Mouse (Mus musculus): Measurements from ENCODE around the gene Mob4.
"Not testable (repeated sequence)": the region's sequence is repeated elsewhere in the genome, so short reads cannot be mapped to it uniquely, and the experiment has no call there.

The Mob4 gene

DNA sequence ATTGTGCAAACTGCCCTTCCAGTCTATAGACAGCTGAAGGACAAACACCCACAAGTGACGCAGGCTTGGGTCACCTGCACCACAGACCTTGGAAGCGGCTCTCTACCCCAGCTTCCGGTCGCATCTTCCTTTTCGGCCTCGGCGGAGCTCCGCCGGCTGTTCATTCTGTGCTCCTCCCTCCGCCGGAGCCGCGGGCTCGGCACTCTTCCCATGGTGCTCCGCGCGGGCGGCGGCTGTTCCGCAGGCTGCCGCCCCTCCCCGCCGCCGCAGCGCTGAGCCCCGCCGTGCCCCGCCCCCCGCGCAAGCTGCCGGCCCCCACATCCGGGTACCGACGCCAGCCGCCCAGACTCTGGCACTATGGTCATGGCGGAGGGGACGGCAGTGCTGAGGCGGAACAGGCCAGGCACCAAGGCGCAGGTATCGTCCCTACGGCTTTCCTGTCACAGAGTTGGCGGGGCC is at the start of gene Mob4:
Gene Mob4 (plus strand): TSS at position 289 of the 459 bp plus-strand sequence.
- DNase-seq (ENCODE audit: low spot score in 2 of 2): peak; percentile 85 to 91

DNA sequence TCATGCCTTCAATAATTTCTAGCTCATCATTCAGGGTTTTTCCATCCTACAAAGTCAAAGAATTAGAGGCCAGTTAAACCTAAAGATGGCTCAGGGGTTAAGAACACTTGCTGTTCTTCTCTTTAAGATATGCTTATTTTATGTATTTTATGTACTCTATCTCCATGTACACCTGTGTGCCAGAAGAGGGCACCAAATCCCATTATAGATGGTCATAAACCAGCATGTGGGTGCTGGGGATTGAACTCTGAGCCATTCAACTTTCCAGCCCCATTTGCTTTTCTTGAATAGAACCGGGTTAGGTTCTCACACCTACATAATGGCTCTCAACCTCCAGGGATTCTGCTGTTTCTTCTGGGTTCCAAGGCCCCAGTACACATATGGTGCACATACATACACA is 48.9 kb upstream of the Mob4 start:
- no peak for DNase-seq (ENCODE audit: low spot score in 2 of 2)

DNA sequence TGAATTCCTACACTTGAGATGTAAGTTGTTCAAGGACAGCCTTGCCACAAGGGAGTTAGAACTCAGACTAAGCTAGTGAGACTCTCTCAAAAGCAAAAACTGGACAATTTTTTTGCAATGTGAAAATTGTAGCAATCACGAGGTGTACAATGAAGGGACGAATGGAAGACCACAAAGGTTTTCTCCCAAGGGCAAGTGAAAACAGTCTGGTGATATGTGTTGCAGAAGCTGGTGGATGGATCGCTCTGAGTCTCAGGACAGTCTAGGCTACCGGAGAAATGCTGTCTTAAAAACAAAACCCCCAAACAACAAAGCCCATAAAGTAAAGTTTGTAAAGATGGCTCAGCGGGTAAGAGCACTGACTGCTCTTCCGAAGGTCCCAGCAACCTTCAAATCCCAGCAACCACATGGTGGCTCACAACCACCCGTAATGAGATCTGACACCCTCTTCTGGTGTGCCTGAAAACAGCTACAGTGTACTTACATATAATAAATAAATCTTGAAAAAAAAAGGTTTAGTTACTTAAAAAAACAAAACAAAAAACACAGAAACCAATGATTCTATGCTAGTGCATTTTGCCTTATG is 45.2 kb upstream of the Mob4 start:
- no peak for DNase-seq (ENCODE audit: low spot score in 2 of 2)

DNA sequence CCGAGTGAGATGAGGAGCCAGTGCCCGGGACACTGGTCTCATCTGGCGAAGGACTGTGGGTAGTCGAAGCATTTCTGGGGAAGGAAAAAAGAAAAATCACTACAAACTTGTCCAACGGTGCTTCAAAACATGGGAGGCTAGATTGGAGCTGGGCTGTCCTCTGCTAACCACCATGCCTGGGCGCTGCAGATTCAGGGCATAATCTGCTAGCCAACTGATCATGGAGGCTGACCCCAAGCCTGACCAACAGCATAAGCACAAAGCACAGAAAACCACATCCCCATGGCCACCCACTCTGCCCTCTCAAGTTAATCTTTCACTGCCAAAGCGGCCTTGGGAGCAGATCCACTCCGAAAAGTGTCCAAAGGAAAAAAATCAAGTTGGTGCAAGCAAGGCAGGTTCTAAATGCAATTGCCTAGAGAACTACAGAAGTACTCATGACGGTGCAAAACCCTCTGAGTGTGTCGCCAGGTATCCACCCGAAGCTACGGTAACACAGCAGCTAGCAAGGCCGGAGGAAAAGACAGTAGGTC is 44.1 kb upstream of the Mob4 start:
- no peak for DNase-seq (ENCODE audit: low spot score in 2 of 2)

DNA sequence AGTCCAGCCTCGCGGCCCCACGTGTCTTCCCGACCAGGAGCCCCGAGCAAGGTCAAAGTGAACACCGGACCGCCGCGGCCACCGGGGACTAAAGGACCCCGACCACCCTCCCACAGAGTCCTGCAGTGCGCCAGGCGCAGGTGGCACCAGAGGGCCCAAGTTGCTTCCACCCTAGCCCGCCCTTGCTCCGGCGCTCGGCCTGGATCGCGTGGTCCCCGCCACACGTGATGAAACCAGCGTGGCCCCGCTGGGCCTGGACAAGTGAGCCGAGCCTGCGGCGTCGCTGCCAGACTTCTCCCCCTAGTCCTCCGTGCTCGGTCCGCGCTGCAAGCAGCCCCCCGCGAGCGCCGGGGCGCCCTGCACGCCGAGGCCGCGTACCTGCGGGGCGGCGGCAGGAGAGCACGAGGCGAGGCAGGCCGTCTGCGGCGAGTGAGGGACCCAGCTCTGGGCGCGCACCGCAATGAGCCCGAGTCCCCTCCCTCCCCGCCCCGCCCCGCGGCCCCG is 43.6 kb upstream of the Mob4 start:
- DNase-seq (ENCODE audit: low spot score in 2 of 2): no peak

DNA sequence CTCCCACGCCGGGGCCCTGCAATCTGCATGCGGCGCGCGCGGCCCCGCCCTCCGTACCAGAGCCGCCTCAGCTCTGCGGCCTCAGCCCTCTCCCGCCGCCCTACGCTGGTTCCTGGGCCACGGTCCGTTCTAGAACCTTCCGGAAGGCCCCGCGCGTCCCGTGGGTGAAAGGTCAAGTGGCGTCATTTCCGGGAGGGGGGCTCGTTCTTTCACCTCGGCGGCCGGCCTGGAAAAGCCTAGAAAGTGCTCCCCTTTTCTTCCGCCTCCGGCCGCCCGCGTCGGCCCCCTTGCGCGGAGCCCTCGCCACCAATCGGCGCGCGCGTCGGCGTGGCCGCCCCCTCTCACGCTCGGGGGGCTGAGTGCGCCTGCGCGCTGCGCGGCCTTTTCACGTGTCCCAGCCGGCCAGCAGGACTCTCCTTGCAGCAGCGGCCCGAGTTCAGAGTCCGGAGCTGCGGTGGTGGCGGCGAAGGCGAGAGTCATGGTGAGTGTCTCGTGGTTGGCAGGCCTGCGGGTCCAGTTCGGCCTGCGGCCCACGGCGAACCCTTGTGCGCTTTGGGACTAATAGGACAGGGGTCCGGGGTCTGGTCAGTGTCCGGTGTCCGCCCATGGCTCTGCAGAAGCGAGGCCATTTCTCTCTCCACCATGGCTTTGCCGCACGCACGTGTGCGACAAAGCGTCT is 43.0 kb upstream of the Mob4 start, which contains the start of the genes Hspe1 and Hspd1:
Gene Hspe1 (plus strand): TSS at position 201 of the 679 bp plus-strand sequence.
Gene Hspd1 (minus strand): TSS at position 312 of the 679 bp plus-strand sequence.
- DNase-seq (ENCODE audit: low spot score in 2 of 2): peak; percentile 89 to 94

DNA sequence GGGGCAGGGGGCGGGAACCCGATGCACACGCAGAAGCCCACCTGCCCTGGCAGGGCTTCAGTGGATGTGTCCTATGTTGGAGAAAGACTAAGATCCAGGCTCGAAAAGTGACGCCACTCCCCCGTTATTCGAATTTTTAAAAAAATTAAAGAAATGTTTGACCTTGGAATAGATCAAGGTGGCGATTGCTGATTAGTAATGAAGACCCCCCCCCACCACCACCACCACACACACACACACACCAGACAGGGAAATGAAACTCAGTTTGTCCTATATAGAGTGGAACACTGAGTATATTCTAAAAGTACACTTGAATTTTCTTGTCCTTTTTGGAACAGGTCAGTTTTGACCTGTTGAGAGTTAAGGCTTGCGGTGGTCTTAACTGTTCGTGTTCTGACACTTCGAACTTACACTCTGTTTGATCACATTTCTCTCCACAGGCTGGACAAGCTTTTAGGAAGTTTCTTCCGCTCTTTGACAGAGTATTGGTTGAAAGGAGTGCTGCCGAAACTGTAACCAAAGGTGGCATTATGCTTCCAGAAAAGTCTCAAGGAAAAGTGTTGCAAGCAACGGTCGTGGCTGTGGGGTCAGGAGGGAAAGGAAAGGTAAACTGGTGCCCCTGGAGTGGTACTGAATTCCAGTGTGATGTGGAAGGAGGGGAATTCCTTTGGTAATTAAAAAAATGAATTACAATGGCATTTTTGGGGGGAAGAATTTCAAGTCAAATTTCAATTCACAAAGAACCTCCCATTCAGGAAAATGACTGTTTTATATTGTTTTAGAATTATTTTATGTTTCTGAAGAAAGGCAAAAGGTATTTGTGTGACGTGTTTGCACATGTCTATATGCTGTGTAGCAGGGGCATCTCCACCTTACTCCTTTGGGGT is 42.2 kb upstream of the Mob4 start:
- no peak for DNase-seq (ENCODE audit: low spot score in 2 of 2)

DNA sequence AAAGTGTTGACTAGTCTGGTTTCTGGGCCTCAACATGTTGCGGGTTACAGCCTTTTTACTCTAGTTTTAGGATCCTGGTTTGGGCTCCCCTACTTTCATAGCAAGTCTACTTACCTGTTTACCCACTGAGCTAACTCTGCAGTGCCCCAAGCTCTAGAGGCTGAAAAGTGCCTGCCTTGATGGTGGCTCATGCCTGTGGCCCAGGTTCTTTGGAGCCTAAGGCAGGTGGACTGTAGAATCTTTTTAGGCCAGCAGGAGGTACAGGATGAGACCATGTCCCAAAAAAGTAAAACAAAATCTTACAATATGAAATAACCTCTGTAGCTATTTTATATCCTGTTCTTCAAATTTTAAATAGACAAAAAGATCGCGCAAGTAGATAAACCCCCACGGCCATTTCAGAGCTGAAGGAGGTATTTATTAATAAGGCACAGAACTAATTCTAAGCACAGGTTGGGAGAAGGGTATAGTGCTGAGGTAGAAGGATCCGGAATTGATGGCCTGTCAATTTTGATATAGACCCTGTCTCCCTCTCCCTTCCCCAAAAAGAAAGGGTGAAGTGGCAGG is 41.5 kb upstream of the Mob4 start:
- no peak for DNase-seq (ENCODE audit: low spot score in 2 of 2)

DNA sequence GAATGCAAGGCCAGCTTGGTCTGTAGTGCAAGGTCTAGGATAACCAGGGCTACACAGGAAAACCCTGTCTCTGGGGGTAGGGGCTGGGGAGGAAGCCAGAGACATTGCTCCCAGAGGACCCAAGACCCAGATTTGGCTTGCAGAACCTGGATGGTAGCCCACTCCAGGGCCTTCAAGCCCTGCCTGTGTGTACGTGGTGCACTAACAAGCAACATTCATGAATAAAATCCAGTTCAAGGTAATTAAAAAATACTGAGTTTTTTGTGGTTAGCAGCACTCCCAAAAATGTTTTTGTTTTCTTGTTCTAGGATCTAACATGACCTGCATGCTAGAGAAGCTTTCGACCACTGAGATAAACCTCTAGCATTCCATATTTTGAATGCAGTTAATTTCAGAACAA is 39.0 kb upstream of the Mob4 start:
- DNase-seq (ENCODE audit: low spot score in 2 of 2): no peak

DNA sequence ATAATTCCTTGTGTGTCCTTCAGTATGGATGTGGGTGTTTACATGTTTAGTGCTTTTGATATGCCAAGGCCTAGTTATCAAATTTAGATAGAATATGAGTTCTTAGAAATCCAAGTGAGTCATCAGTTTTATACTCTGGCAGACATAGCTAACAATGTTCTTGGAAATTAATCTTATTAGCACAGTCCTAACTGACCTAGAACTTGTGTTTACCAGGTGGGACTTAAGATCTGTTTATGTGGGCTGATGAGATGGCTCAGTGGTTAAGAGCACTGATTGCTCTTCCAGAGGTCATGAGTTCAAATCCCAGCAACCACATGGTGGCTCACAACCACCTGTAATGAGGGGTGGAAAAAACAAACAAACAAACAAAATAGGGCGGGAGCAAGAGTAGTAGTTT is 38.6 kb upstream of the Mob4 start:
- no peak for DNase-seq (ENCODE audit: low spot score in 2 of 2)

DNA sequence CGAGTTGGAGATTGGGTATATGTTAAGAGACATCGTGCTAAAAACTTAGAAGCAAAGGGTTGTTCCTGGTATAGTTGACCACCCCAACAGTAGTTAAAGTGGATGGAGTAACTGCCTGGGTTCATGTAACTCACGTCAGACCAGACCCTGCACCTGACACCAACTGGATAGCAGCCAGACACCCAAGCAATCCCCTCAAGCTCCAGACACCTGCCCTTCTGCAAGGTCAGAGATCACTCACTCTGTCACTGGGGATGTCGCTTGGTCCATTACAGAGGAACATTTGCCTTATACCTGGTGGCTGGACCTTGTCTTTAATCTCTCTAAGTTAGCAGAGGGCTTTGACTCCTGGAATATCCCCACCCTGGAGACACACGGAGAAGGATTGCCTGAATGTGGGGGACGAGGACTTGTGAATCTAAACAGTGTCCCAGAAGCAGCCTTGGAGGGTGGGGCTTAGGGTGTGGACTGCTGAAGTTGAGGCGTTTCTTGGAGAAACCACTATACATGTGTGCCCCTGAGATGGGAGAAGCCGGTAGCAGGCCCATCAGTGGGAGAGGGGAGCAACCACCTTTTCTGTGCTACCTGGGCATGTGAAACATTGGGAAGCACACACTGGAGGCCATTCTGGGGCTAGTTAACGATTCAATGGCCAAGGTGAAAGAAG is 24.0 kb upstream of the Mob4 start:
- DNase-seq (ENCODE audit: low spot score in 2 of 2): no peak

DNA sequence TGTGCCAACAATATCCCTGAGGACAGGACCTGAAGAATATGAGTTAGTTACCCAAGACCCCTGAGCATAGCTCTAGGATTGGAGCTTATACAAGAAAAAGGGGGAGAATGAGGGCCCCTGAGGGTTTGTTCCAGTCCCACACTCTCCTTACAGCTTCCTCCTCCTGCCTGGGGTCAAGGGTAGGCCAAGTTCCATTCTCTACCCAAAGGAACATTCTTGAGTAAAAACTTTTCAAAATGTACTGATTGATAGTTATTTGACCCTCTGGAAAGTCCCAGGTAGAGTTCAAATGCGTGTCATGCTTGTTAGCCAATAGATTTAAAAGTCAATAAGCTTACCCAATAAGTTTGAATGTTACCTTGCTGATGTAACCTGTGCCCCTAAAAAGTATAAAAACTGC is 23.4 kb upstream of the Mob4 start:
- DNase-seq (ENCODE audit: low spot score in 2 of 2): no peak

DNA sequence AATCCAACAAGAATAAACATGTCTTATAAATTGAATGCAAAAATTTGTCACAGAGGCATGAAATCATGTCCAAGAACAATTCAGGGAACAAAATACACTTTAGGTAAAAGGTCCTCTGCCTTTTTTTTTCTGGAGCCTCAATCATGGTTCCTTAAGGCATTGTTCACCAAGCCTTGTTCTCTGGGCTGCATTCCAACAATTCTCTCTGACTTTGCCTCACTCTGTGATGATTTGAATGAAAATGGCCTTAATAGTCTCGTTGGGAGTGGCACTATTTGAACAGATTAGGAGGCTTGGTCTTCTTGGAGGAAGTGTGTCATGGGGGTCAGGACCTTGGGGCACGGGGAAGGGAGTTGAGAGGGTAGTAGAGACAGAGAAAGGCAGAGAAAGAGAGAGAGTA is 22.6 kb upstream of the Mob4 start:
- no peak for DNase-seq (ENCODE audit: low spot score in 2 of 2)

DNA sequence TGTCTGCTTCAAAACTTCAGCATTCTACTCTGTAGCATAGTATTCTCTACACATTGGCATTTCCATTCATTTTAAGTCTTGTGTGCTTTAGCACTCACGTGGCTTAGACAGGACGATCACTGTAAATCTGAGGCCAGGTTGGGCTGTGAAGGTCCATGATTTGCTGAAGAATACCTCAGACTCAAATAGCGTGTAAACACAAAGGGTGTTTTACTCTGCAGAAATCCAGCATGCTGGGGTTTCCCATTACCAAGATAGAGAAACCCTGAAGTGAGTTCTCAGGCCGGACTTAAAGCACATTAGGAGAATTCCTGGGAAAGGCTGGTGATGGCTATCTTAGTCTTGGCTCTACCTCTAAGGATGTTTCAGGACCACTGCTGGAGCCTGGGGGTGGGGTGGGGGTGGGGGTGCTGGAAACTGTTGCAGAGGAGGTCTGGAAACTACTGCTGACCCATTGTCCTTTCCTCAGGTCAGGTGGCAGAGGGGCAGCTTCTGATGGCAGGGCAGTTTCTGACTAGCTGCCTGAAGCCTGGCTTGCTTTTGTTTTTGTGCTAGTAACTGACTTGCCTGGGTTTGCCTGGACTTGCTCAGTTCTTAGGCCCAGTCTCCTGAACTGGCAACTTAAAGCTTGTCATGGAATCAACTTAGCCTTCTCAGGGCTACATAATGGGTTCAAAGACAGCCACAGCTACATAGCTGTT is 21.8 kb upstream of the Mob4 start:
- no peak for DNase-seq (ENCODE audit: low spot score in 2 of 2)

DNA sequence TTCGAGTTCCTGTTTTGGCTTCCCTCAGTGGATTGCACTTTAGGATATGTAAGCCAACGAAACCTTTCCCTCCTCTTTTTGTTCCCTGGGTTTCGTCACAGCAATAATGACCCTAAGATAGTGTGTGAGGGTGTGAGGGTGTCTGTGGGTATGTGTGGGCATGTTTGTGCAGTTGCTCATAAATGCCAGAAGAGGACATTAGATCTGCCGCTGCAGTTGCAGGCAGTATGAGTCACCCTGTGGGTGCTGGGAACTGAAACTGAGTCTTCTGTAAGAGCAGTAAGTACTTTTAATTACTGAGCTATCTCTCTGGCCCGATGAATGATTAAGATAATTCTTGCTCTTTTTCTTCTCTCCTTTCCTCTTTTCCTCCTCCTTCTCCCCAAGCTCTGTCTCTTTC is 8.0 kb upstream of the Mob4 start:
- DNase-seq (ENCODE audit: low spot score in 2 of 2): no peak

DNA sequence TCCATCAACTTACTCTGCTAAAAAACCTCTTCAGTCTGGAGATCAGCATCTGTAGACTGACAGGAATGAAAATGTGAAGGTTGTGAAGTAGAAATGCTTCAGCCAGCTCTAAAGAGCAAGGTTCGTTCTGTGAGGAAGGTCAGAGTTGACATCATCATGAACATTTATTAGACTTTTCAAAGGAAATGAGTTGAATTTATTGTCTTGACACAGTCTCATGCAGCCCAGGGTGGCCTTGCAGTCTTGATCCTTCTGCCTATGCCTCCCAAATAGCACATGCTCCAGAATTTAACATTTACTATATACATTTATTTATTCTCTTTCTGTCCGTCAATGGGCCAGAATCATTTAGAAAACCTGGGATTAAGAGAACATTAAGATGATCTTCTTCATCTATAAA is 7.5 kb upstream of the Mob4 start:
- no peak for DNase-seq (ENCODE audit: low spot score in 2 of 2)

DNA sequence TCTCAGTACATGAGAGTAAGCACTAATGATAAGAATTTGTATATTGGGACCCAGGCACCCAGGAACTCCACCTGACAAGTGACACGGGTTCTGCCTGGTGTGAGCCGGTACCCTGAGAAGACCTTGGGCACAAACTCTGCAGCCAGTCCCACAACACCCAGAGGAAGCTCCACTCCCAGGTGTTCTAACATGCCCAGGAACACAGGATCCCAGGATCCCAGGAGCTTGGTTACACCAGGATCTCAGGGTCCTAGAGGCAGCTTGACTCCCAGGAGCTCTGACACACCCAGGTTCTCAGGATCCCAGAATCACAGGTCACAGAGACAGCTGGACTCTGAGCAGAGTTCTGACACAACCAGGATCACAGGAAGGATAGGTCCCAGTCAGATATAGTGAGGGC is 6.9 kb upstream of the Mob4 start:
- DNase-seq (ENCODE audit: low spot score in 2 of 2): not testable (repeated sequence)

DNA sequence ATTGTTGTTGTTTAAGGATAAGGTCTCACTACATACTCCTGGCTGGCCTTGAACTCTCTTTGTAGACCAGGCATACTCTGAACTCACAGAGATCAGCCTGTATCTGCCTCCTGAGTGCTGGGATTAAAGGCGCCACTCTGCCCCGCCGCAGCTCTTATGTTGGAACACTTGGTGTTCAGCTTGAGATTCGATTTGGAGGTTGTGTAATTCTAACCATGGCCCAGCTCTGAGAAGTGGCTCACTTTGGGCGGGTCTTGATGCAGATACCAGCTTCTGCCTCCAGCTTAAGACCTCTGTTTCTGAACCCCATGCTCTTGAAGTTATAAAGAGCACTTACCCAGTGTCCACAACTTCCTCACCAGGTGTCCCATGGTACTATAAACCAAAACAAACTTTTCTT is 1.3 kb upstream of the Mob4 start:
- no peak for DNase-seq (ENCODE audit: low spot score in 2 of 2)

DNA sequence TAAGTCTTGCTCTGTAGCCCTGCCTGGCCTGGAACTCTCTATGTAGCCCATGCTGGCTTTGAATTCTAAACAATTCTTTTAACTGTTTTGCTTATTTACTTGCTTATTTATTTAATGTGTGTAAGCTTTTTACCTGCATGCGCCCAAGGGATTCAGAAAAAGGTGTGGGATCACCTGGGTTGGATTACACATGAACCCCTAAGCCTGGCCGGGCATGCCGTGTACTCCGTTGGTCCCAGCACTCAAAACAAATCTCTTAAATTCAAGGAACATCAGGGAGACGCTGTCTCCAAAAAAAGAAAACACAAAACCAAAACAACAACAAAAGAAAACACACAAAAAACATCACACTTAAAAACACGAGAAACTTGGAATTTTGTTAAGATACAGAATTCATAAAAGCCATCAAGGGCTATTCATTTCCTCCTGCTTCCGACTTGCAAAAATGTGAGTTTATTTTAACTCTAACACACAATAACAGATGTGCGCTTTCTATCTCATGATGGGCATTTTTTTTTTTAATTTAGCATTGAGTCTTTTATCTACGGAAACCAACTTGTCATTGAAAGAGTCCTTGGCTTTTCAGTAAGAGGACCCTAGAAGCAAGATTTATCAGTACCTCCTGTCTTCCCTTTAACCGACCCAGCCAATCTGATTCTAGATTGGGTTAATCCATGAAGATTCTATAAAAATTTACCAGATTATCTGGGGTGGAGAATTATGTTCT is 678 bp upstream of the Mob4 start:
- DNase-seq (ENCODE audit: low spot score in 2 of 2): no peak

Data from spleen, postnatal 14 days (tissue).